Mouse (Mus musculus) retina, embryonic 14.5 days (tissue): ENCODE measurements at regions not wholly inside any gene's neighbourhood (a gene's known extent, or its start where the extent isn't known, plus 50 kb on each side); places are given as distances from the start of the nearest gene placed in this dataset.

Experiments
- DNase-seq: peaks from one replicate; pipeline ENCODE4 v3.0.0-alpha.2; 2015; ENCODE audit warnings: low spot score

- DNase-seq: no peak
Observed at GRCm38 (mm10) chr13:28520127-28520482, 262.8 kb downstream of the Gm11361 start.

- no peak for DNase-seq
Observed at GRCm38 (mm10) chr13:28519383-28520126, 262.2 kb downstream of the Gm11361 start.

GRCm38 (mm10) chr13:28517161-28517560 lies 259.8 kb downstream of the Gm11361 start:
- no peak for DNase-seq

- no peak for DNase-seq
Observed at GRCm38 (mm10) chr13:28516636-28517035, 259.3 kb downstream of the Gm11361 start.

- no peak for DNase-seq
Observed at GRCm38 (mm10) chr13:28514245-28514644, 256.9 kb downstream of the Gm11361 start.

- DNase-seq: no peak
Observed at GRCm38 (mm10) chr13:28513336-28513735, 256.0 kb downstream of the Gm11361 start.

GRCm38 (mm10) chr13:28512573-28513334 lies 255.4 kb downstream of the Gm11361 start:
- DNase-seq: no peak

- DNase-seq: no peak
Observed at GRCm38 (mm10) chr13:28508184-28508583, 250.9 kb downstream of the Gm11361 start.

- DNase-seq: no peak
Observed at GRCm38 (mm10) chr13:28507783-28508182, 250.5 kb downstream of the Gm11361 start.

GRCm38 (mm10) chr13:28504340-28504739 lies 247.0 kb downstream of the Gm11361 start:
- DNase-seq: no peak

GRCm38 (mm10) chr13:28502171-28502570 lies 244.8 kb downstream of the Gm11361 start:
- no peak for DNase-seq

GRCm38 (mm10) chr13:28500697-28501096 lies 243.4 kb downstream of the Gm11361 start:
- DNase-seq: no peak

- no peak for DNase-seq
Observed at GRCm38 (mm10) chr13:28497483-28497882, 240.2 kb downstream of the Gm11361 start.

- no peak for DNase-seq
Observed at GRCm38 (mm10) chr13:28492015-28492414, 234.7 kb downstream of the Gm11361 start.

- no peak for DNase-seq
Observed at GRCm38 (mm10) chr13:28483727-28484126, 226.4 kb downstream of the Gm11361 start.

- DNase-seq: peak; percentile 73
Observed at GRCm38 (mm10) chr13:28481224-28481965, 224.1 kb downstream of the Gm11361 start.

GRCm38 (mm10) chr13:28466151-28466550 lies 208.8 kb downstream of the Gm11361 start:
- no peak for DNase-seq

GRCm38 (mm10) chr13:28465187-28465880 lies 208.0 kb downstream of the Gm11361 start:
- DNase-seq: no peak

GRCm38 (mm10) chr13:28461281-28461680 lies 204.0 kb downstream of the Gm11361 start:
- DNase-seq: no peak

GRCm38 (mm10) chr13:28457403-28457802 lies 200.1 kb downstream of the Gm11361 start:
- no peak for DNase-seq

- no peak for DNase-seq
Observed at GRCm38 (mm10) chr13:28455878-28456277, 198.6 kb downstream of the Gm11361 start.

GRCm38 (mm10) chr13:28455016-28455415 lies 197.7 kb downstream of the Gm11361 start:
- no peak for DNase-seq
